Mouse (Mus musculus) forebrain, embryonic 11.5 days (tissue): Measurements from ENCODE around the gene Btg2. TPM values are rescaled to one million over a fixed set of nuclear protein-coding genes. Genes with fewer than 3 reads are reported as not detected.

Experiments
- ATAC-seq: fragments of 200-750 bp; cut with Nextera tagmentation; replicated peaks from 2 replicates; pipeline ENCODE4 v1.8.0; 2017; ENCODE audit warnings: moderate TSS enrichment; ENCODE audit not compliant: low FRiP score
- DNase-seq: peaks from one replicate; pipeline ENCODE4 v3.0.0-alpha.2; 2017; ENCODE audit warnings: low spot score
- H3K27ac ChIP-seq: fragments of 300-500 bp; sonication (generic); 2 replicates; pipeline ENCODE4 v1.5.1; 2014; ENCODE audit warnings: low read depth, low read length
- H3K27me3 ChIP-seq: fragments of 300-500 bp; sonication (generic); 2 replicates; pipeline ENCODE4 v1.6.1; 2014; ENCODE audit warnings: mild to moderate bottlenecking, low read length, mixed read lengths; ENCODE audit not compliant: control insufficient read depth, insufficient read depth
- H3K36me3 ChIP-seq: fragments of 300-500 bp; sonication (generic); 2 replicates; pipeline ENCODE4 v1.6.1; 2014; ENCODE audit warnings: mild to moderate bottlenecking, low read length, moderate library complexity, mixed read lengths; ENCODE audit not compliant: control insufficient read depth, insufficient read depth
- H3K4me1 ChIP-seq: fragments of 300-500 bp; sonication (generic); replicated peaks from 2 replicates; pipeline ENCODE4 v1.6.1; 2014; ENCODE audit warnings: low read length, mixed read lengths; ENCODE audit not compliant: control insufficient read depth, insufficient read depth
- H3K4me2 ChIP-seq: fragments of 300-500 bp; sonication (generic); 2 replicates; pipeline ENCODE4 v1.6.1; 2014; ENCODE audit warnings: low read depth, mild to moderate bottlenecking, low read length, moderate library complexity, mixed read lengths; ENCODE audit not compliant: severe bottlenecking
- H3K4me3 ChIP-seq: fragments of 300-500 bp; sonication (generic); 2 replicates; pipeline ENCODE4 v1.5.1; 2014; ENCODE audit warnings: low read depth, low read length
- H3K9ac ChIP-seq: fragments of 300-500 bp; sonication (generic); 2 replicates; pipeline ENCODE4 v1.6.1; 2014; ENCODE audit warnings: low read length
- H3K9me3 ChIP-seq: fragments of 300-500 bp; sonication (generic); 2 replicates; pipeline ENCODE4 v1.6.1; 2016; ENCODE audit warnings: low read length, mixed read lengths; ENCODE audit not compliant: control insufficient read depth
- WGBS: fragments of 180-500 bp; shearing (Covaris S2); extraction: QIAGEN DNeasy Blood & Tissue Kit; methylation state at CpG from one replicate; pipeline ENCODE4 v1.1.7; 2014; 5-methylcytosine and 5-hydroxymethylcytosine counted together
- polyA plus RNA-seq: library from polyadenylated mRNA; unstranded; fragments of >200 nt; fragmentation: Nextera tagmentation; extraction: Ambion mirVana; gene quantifications from 2 replicates; pipeline ENCODE4 v1.2.1, GENCODE M21; 2014

Btg2 gene
- polyA plus RNA-seq, 1 experiment from 2014 or later: 110 TPM

DNA sequence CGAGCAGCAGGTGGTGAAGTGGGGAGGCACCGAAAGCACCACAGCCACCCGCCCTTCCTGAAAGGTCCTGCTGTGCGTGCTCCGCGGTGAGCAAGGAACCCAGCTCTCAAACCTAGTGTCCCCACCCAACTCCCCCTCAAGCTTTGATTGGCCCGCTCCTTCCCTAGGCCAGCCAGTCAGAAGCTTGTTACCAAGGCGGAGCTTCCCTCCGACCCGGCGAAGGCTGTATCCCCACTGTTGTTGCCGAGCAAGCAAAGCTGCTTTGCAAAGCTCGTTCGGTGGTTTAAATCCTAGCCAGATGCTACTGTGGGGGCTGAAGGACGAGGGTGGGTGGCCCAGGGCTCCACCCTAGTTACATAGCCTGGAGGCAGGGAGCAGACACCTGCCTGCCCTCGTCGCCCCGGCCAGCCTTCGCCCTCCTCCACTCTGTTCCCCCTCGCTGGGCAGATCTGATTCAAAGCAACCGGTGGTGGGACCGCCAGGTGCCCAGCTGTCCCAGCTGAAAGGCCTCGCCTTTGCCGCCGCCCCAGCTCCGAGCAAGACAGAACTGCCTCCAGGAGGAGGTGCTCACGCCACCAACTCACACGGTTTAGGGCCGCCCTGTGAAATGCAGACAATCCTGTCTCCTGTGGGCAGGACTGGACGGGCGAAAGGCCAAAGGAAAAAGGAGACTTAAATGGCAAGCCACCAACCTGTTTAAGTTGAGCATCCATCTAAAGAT, 17.9 kb downstream of the Btg2 start:
- Histone ChIP-seq H3K4me1 (peaks cover 43% of the 10 kb centered on the region), H3K36me3 (no peaks in the 10 kb centered on the region), H3K4me2 (peak overlapping the region; percentile 50), H3K4me3 (peak overlapping the region; percentile 26; the same call in 1 of the 2 replicates), H3K9me3 (no peaks in the 10 kb centered on the region), H3K27me3 (no peaks in the 10 kb centered on the region), H3K27ac (peak overlapping the region; percentile 100), H3K9ac (peak overlapping the region; percentile 59)
- ATAC-seq (peak; percentile 73), DNase-seq (peak; percentile 93)
- WGBS: 1% methylated on average over 31 of the region's 31 CpGs

DNA sequence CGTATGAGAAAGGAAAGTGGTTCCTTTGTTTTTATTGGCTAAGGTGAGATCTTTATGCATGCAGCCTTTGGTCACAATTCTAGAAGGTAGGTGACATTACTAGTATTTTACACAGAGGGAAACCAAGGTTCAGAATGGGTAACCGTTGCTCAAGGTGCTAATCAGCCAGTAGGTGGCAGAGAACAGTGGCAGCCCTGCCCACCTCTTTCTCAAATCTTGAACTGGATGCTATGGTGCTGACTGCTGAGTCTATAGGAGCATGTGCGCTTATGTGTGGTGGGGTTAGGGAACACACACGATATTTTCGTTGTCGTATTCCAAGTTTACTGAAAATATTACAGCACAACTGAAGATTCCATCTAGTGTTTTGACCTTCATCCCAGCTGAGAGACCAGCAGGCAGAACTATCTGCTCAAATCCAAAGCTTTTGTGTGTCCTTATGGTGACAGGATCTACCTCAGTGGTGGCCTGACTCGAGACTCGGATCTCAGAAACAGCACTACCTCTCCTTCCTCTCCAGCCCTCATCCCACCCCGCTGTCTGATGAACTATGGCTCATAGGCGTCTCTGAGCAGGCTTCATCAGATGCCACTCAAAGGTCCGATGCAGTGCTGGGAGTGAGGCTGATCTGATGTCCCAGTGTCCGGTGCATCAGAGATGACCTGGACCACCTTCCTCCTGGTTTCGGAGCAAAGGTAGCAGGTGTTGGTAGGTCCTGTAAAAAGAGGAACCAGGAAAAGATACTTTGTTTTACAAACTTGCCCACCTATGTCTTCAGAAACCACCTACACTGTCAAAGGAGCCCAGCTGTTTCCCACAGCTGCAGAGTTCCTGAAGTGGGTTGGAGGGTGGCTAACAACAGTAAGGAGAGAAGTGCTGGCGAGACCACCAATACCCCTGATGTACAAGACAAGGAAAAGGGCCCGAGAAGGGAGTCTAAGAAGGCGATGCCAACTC, 18.9 kb downstream of the Btg2 start:
- WGBS: 70% methylated on average over 16 of the region's 16 CpGs
- H3K27me3 ChIP-seq: no peaks in the 10 kb centered on the region
- peak overlapping the region; percentile 100 for H3K27ac ChIP-seq
- DNase-seq: no peak
- H3K4me2 ChIP-seq: peak overlapping the region; percentile 50
- H3K9ac ChIP-seq: peak overlapping the region; percentile 59
- ATAC-seq: no peak
- peak overlapping the region; percentile 26; the same call in 1 of the 2 replicates for H3K4me3 ChIP-seq
- H3K9me3 ChIP-seq: no peaks in the 10 kb centered on the region
- peaks cover 34% of the 10 kb centered on the region for H3K4me1 ChIP-seq
- no peaks in the 10 kb centered on the region for H3K36me3 ChIP-seq

DNA sequence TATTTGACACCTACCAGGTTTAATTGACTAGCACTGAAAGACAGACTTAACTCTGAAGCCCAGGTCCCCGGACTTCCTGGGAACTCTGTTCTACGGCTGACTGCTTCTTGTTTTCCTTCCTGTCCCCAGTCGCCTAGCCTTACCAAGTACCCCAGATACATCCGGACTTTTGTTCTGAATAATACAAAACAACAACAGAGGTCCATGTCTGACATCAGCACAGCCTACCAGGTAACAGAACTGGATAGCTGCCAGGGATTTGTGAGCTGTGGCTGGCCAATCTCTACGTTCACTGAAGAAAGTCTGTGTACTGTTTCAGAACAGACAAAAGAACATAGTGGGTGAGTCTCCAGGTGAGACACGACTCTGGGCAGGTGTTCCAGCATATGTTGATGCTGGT, 20.1 kb downstream of the Btg2 start:
- no peaks in the 10 kb centered on the region for H3K9me3 ChIP-seq
- no peaks in the 10 kb centered on the region for H3K27me3 ChIP-seq
- 65% methylated on average over 6 of the region's 6 CpGs for WGBS
- ATAC-seq (no peak), DNase-seq (no peak)
- peaks cover 25% of the 10 kb centered on the region for H3K4me1 ChIP-seq
- no peak overlapping the region for H3K9ac ChIP-seq
- no peak overlapping the region for H3K4me3 ChIP-seq
- H3K4me2 ChIP-seq: no peak overlapping the region
- H3K27ac ChIP-seq: no peak overlapping the region
- no peaks in the 10 kb centered on the region for H3K36me3 ChIP-seq

DNA sequence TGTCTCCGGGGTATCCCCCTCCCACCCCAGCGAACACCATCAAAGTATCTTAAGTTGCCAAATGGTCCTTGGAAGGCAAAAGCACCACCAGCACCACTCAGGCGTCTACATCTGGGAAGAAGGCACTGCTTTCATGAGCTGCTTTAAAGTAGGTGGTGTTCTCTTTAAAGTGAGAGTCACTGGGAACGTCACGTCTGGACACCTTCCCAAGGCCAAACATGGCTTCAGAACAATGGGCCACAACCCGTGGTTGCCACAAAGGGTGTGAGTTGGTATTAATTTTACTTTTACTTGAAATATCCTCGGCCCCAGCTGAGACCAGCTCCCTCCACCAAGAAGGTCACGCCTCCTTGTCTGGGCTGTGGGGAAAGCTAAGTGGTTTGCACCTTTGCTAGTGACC, 21.2 kb downstream of the Btg2 start:
- H3K4me2 ChIP-seq: no peak overlapping the region
- no peak overlapping the region for H3K9ac ChIP-seq
- no peaks in the 10 kb centered on the region for H3K27me3 ChIP-seq
- H3K4me3 ChIP-seq: no peak overlapping the region
- ATAC-seq (no peak), DNase-seq (no peak)
- H3K9me3 ChIP-seq: no peaks in the 10 kb centered on the region
- WGBS: 90% methylated on average over 8 of the region's 8 CpGs
- no peak overlapping the region for H3K27ac ChIP-seq
- H3K36me3 ChIP-seq: no peaks in the 10 kb centered on the region
- H3K4me1 ChIP-seq: peaks cover 22% of the 10 kb centered on the region

DNA sequence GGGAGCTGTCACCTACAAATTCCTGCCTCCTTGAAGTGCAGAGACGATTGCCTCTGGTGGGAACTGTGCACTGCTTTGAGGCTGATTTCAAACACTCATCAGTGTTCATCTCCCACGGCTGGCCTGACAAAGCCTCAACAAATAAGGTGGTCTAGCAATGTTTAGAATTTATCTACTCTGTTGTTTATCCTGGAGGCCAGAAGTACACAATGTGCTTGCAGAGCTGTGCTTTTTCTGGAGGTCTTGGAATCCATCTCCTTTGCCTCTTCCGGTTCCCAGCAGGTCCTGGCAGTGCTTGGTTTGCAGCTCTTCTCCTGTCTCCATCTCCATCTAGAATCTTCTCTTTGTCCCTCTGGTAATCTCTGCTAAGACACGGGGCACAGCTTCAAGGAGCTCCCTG, 22.6 kb downstream of the Btg2 start:
- 84% methylated on average over 4 of the region's 4 CpGs for WGBS
- H3K9ac ChIP-seq: no peak overlapping the region
- DNase-seq: no peak
- H3K4me3 ChIP-seq: no peak overlapping the region
- no peaks in the 10 kb centered on the region for H3K36me3 ChIP-seq
- no peak overlapping the region for H3K27ac ChIP-seq
- peaks cover 12% of the 10 kb centered on the region for H3K4me1 ChIP-seq
- H3K9me3 ChIP-seq: no peaks in the 10 kb centered on the region
- ATAC-seq: no peak
- no peaks in the 10 kb centered on the region for H3K27me3 ChIP-seq
- no peak overlapping the region for H3K4me2 ChIP-seq

DNA sequence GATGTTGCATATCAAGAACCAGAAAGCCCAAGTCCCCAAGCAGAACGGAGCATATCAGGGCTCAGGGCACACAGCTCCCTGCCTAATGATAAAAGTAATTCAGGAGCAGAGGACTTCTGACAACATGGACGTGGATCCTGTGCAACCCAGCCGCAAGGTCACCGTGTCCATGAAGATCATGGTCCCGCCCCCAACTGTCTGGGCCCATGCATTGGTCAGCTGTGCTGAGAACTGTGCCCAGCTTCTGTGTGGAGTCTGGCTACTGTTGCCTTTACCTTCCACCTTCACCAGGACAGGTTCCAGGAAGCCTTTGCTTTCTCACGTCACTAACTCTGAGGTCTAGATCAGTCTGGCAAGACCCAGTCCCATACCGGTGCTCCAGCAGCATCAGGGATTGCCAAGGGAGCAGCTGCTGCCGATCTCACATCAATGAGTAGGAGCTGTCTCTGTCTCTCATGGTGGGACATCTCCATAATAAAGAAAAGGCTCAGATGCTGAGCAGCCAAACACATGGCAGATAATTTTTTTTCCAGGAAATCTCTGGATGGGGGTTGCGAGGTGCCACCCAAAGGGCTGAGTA, 23.2 kb downstream of the Btg2 start:
- Histone ChIP-seq H3K4me1 (peaks cover 11% of the 10 kb centered on the region), H3K4me3 (no peak overlapping the region), H3K9me3 (no peaks in the 10 kb centered on the region), H3K9ac (no peak overlapping the region), H3K27me3 (no peaks in the 10 kb centered on the region), H3K27ac (no peak overlapping the region), H3K4me2 (no peak overlapping the region), H3K36me3 (no peaks in the 10 kb centered on the region)
- WGBS: 92% methylated on average over 9 of the region's 9 CpGs
- no peak for DNase-seq
- no peak for ATAC-seq

DNA sequence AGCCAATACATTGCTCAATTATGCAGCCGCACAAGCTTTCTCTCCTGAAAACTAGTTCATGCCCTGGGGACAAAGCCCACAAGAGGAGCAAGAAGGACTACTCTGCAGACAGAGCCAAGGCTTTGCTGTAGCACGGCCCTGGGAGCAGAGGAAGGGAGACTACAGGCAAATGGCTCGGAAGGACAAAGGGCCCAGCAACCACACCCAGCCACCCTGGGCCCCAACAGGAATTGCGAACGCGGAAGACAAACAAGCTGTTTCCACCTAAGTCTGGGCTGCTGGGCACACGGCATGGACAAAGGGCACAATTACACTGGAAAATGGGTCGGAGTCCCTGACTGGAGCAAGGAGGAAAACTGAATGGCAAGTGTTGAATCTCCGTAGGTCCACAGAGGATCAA, 23.9 kb downstream of the Btg2 start:
- no peak overlapping the region for H3K4me2 ChIP-seq
- 80% methylated on average over 9 of the region's 9 CpGs for WGBS
- no peak overlapping the region for H3K4me3 ChIP-seq
- no peak overlapping the region for H3K9ac ChIP-seq
- H3K4me1 ChIP-seq: peaks cover 5% of the 10 kb centered on the region
- no peaks in the 10 kb centered on the region for H3K27me3 ChIP-seq
- DNase-seq: no peak
- H3K9me3 ChIP-seq: no peaks in the 10 kb centered on the region
- H3K36me3 ChIP-seq: no peaks in the 10 kb centered on the region
- no peak for ATAC-seq
- no peak overlapping the region for H3K27ac ChIP-seq

DNA sequence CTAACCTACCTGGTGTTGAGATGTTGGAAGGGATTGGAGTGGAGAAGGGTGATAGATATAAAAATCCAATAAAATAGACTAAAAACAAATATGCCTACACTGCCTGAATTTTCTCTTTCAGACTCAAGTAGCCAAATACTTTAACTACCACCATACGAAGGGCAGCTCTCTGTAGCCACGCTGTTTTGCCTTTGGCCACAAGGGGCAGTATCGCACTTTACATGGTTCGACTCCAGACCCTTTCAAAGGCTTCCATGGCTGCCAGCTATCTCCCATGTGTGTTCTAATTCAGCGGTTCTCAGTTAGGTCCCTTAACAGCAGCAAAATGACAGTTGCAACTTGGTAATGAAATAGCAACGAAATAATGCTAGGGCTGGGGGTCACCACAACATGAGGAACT, 25.7 kb downstream of the Btg2 start:
- Histone ChIP-seq H3K27ac (no peak overlapping the region), H3K27me3 (no peaks in the 10 kb centered on the region), H3K4me3 (no peak overlapping the region), H3K9me3 (no peaks in the 10 kb centered on the region), H3K4me1 (peaks cover 2% of the 10 kb centered on the region; the same call in 1 of the 2 replicates), H3K36me3 (no peaks in the 10 kb centered on the region), H3K9ac (no peak overlapping the region), H3K4me2 (no peak overlapping the region)
- DNase-seq (peak; percentile 87), ATAC-seq (peak; percentile 75)
- WGBS: 7% methylated on average over 6 of the region's 6 CpGs
